ENCODE assay signal across 25 mouse cellular contexts in the genomic region with DNA sequence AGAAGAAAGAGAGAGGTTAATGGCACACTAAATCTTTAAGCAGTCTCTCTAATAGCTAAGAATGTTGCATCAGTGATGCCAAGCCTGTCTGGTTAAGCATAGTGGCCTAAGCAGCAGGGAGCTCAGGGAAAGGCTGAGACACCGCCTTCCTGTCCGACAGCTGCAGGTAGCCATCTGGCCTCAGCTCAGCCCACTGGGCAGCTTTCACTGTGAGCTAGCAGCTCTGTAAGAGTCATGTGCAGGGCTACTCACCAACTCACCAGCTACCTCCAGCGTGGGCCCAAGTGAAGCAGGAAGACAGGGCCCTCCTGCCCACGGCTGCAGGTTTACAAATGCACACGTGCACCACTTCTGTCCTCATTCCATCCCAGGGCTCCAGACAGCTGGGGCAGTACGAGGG. TPM values are rescaled to one million over a fixed set of nuclear protein-coding genes. Genes with fewer than 3 reads are reported as not detected.
"Had no signal": no experiment of that assay in that cellular context is flagged by ENCODE, and none has a peak within 500 bp of the region (broad histone marks: within the 10 kb centered on the region; RNA-seq: fewer than 3 reads in every experiment).

No protein-coding gene starts in this region.

- H3K27me3 ChIP-seq: heart, embryonic 12.5 days; hindbrain, embryonic 12.5 days; intestine, embryonic 15.5 days; kidney, embryonic 15.5 days; limb, embryonic 13.5 days; limb, embryonic 15.5 days; liver, embryonic 12.5 days had no signal

- H3K4me2 ChIP-seq: heart, embryonic 12.5 days; hindbrain, embryonic 12.5 days; hindbrain, embryonic 14.5 days; intestine, embryonic 15.5 days; kidney, embryonic 15.5 days; limb, embryonic 13.5 days; limb, embryonic 15.5 days; liver, embryonic 12.5 days had no signal

- ATAC-seq: hindbrain, embryonic 16.5 days; inflammation-experienced regulatory T-cells, adult 6 months; intestine, embryonic 15.5 days; intestine, postnatal 0 days; liver, embryonic 12.5 days had no signal

- DNase-seq: gastrocnemius, adult 2 months; gastrocnemius, postnatal 10 days; gastrocnemius, postnatal 25 days; heart, adult 18-20 months; heart, postnatal 10 days; heart, postnatal 4 days; kidney, adult 18-20 months; kidney, adult 9 months; kidney, postnatal 14 days; kidney, postnatal 36 days had no signal

- H3K4me3 ChIP-seq: gastrocnemius, adult 2 months; heart, embryonic 10.5 days; heart, embryonic 12.5 days; hindbrain, embryonic 10.5 days; hindbrain, embryonic 12.5 days; intestine, embryonic 15.5 days; kidney, embryonic 15.5 days; left cerebral cortex, adult 2 months; limb, embryonic 13.5 days; limb, embryonic 15.5 days; liver, embryonic 12.5 days had no signal

RNA-seq across cellular contexts. Expression of gene Mmp17, which starts 30.3 kb away (rescaled TPM):
- total RNA-seq: granulocyte monocyte progenitor cell, adult 5-6 weeks had no signal
